Mouse (Mus musculus) liver, postnatal 0 days (tissue): ENCODE data around the gene Oxct2a.

ENCODE experiments used
- CTCF ChIP-seq: sonication (generic); IDR thresholded peaks from 2 replicates; pipeline ENCODE4 v1.5.1; 2016; ENCODE audit warnings: antibody characterized with exemption, low read depth
- EP300 ChIP-seq: IDR thresholded peaks from 2 replicates; pipeline ENCODE4 v1.6.1; 2016; ENCODE audit warnings: antibody characterized with exemption, low read depth, mild to moderate bottlenecking

DNA sequence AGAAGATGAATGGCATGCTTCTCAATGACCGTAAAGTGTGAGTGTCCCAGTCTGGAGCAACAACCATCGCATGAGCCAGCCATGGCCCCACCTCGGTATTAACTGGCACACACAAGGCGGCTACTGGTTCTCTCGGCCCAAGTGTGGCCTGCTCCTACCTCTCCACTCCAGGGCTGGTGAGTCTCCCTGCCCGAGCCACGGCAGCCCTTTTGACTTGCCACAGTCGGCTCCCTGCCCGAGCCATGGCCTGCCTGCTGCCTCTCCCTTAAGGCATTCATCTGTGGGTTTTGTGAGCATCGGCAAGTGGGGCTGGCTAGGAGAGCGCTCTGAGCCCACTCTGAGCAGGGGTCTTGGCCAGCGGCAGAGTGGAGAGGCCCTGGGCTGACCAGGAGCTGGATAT lies 34.4 kb downstream of the Oxct2a start:
- TF ChIP-seq EP300 (no peak), CTCF (no peak)
